Mouse (Mus musculus) megakaryocyte, adult 5-6 weeks (primary cell): ENCODE data around the gene Mid2. TPM values are rescaled to one million over a fixed set of nuclear protein-coding genes. Genes with fewer than 3 reads are reported as not detected.

Experiments used
- total RNA-seq, 2 experiments: library from RNA; stranded (forward) in 1 of 2; stranded (reverse) in 1 of 2; fragments of 153-499, 151-499 nt in 1 of 2; fragments of 221-1000, 200-1000 nt in 1 of 2; gene quantifications; 2 replicates each; pipeline versions ENCODE4 v1.2.3 to v1.2.4; 2015 to 2017

Mid2 gene
- total RNA-seq, 2 experiments from 2014 or later: 0.07 TPM; not detected in 1

Other genes starting within 250 kb of the Mid2 start
- gene Prps1, start 208.0 kb upstream of the Mid2 start, total RNA-seq (2015): 30.8 and 33.7 TPM in 2 replicates
- gene Prps1, start 208.0 kb upstream of the Mid2 start, total RNA-seq (2017): 17.8 and 26.5 TPM in 2 replicates
- 72.3 and 79.4 TPM in 2 replicates for gene Tsc22d3, start 63.9 kb upstream of the Mid2 start, total RNA-seq (2015)
- 82.9 and 84.3 TPM in 2 replicates for gene Tsc22d3, start 63.9 kb upstream of the Mid2 start, total RNA-seq (2017)
- not detected in 2 replicates for gene Tex13b, start 148.8 kb downstream of the Mid2 start, total RNA-seq (2015)
- not detected in 2 replicates for gene Tex13b, start 148.8 kb downstream of the Mid2 start, total RNA-seq (2017)
- gene Vsig1, start 243.0 kb downstream of the Mid2 start, total RNA-seq (2015): not detected in 2 replicates
- gene Vsig1, start 243.0 kb downstream of the Mid2 start, total RNA-seq (2017): not detected in 2 replicates